Mouse (Mus musculus) MEL (cell line): ENCODE measurements around the gene Rtp4. TPM values are rescaled to one million over a fixed set of nuclear protein-coding genes. Genes with fewer than 3 reads are reported as not detected.

Source experiments
- DNase-seq: peaks from one replicate; pipeline ENCODE4 v3.0.0; 2011; ENCODE audit warnings: low read depth, low spot score
- H3K27ac ChIP-seq: 2 replicates; pipeline ENCODE4 v1.5.1; 2012; ENCODE audit warnings: low read depth, mild to moderate bottlenecking, control low read depth, low read length, moderate library complexity; ENCODE audit not compliant: control insufficient read depth
- H3K27me3 ChIP-seq, 2 experiments: fragments of 150-350 bp in 1 of 2; sonication (generic) in 1 of 2; 2 replicates each; pipeline ENCODE4 v1.6.1; 2012; ENCODE audit warnings: low read length in 2 of 2, mild to moderate bottlenecking in 2 of 2, improper control_type of control experiment in 1 of 2, moderate library complexity in 1 of 2; ENCODE audit not compliant: insufficient read depth in 2 of 2, control insufficient read depth in 1 of 2
- H3K36me3 ChIP-seq, 2 experiments: 2 replicates each; pipeline ENCODE4 v1.6.1; 2012 to 2014; ENCODE audit warnings: low read length in 2 of 2, improper control_type of control experiment in 1 of 2, inconsistent platforms in 1 of 2, mild to moderate bottlenecking in 1 of 2; ENCODE audit not compliant: insufficient read depth in 2 of 2, control insufficient read depth in 1 of 2
- H3K4me1 ChIP-seq, 2 experiments: fragments of 150-350 bp in 1 of 2; sonication (generic) in 1 of 2; 2 replicates each; pipeline ENCODE4 v1.6.1; 2012; ENCODE audit warnings: low read length in 2 of 2, improper control_type of control experiment in 1 of 2, mild to moderate bottlenecking in 1 of 2; ENCODE audit not compliant: insufficient read depth in 2 of 2, control insufficient read depth in 1 of 2
- H3K4me3 ChIP-seq, 2 experiments: fragments of 150-350 bp in 1 of 2; sonication (generic) in 1 of 2; 2 replicates each; pipeline ENCODE4 v1.5.1; 2012; ENCODE audit warnings: low read depth in 2 of 2, low read length in 2 of 2, mild to moderate bottlenecking in 2 of 2, moderate library complexity in 2 of 2, control low read depth in 1 of 2, improper control_type of control experiment in 1 of 2; ENCODE audit not compliant: control insufficient read depth in 1 of 2, insufficient read depth in 1 of 2
- H3K79me2 ChIP-seq: 2 replicates; pipeline ENCODE4 v1.6.1; 2012; ENCODE audit warnings: mild to moderate bottlenecking, low read length, moderate library complexity; ENCODE audit not compliant: control insufficient read depth, poor library complexity, insufficient read depth
- H3K9ac ChIP-seq: 2 replicates; pipeline ENCODE4 v1.6.1; 2012; ENCODE audit warnings: low read depth, mild to moderate bottlenecking, control low read depth, low read length, moderate library complexity; ENCODE audit not compliant: control insufficient read depth, poor library complexity, severe bottlenecking
- H3K9me3 ChIP-seq: fragments of 150-350 bp; sonication (generic); replicated peaks from 2 replicates; pipeline ENCODE4 v1.6.1; 2012; ENCODE audit warnings: mild to moderate bottlenecking, low read length, improper control_type of control experiment, moderate library complexity; ENCODE audit not compliant: insufficient read depth
- CHD1 ChIP-seq: IDR thresholded peaks from 2 replicates; pipeline ENCODE4 v1.6.1; 2012; ENCODE audit warnings: low read depth, mild to moderate bottlenecking, inconsistent platforms, low read length, improper control_type of control experiment
- CHD2 ChIP-seq: IDR thresholded peaks from 2 replicates; pipeline ENCODE4 v1.6.1; 2011; ENCODE audit warnings: low read length, improper control_type of control experiment
- E2F4 ChIP-seq: IDR thresholded peaks from 2 replicates; pipeline ENCODE4 v1.6.1; 2011; ENCODE audit warnings: low read depth, low read length, improper control_type of control experiment, borderline replicate concordance
- ELF1 ChIP-seq: IDR thresholded peaks from 2 replicates; pipeline ENCODE4 v1.6.1; 2014; ENCODE audit warnings: low read depth, mild to moderate bottlenecking, inconsistent platforms, low read length, improper control_type of control experiment, moderate library complexity
- EP300 ChIP-seq, 2 experiments: IDR thresholded peaks; 2 replicates each; pipeline ENCODE4 v1.6.1; 2011; ENCODE audit warnings: improper control_type of control experiment in 2 of 2, low read length in 2 of 2, low read depth in 1 of 2, mild to moderate bottlenecking in 1 of 2
- GATA1 ChIP-seq: IDR thresholded peaks from 2 replicates; pipeline ENCODE4 v1.6.1; 2011; ENCODE audit warnings: low read depth, low read length, improper control_type of control experiment
- KAT2A ChIP-seq: conservative IDR thresholded peaks from 2 replicates; pipeline ENCODE4 v1.6.1; 2012; ENCODE audit warnings: low read depth, low read length, improper control_type of control experiment, inconsistent platforms
- MAZ ChIP-seq: IDR thresholded peaks from 2 replicates; pipeline ENCODE4 v1.6.1; 2012; ENCODE audit warnings: low read depth, mild to moderate bottlenecking, inconsistent platforms, low read length, improper control_type of control experiment
- MEF2A ChIP-seq: IDR thresholded peaks from 2 replicates; pipeline ENCODE4 v1.6.1; 2014; ENCODE audit warnings: low read depth, mild to moderate bottlenecking, inconsistent platforms, low read length, improper control_type of control experiment; ENCODE audit not compliant: poor library complexity, insufficient replicate concordance, severe bottlenecking; ENCODE audit errors: extremely low read depth
- MXI1 ChIP-seq: IDR thresholded peaks from 2 replicates; pipeline ENCODE4 v1.6.1; 2011; ENCODE audit warnings: mild to moderate bottlenecking, low read depth, low read length, improper control_type of control experiment
- MYB ChIP-seq: IDR thresholded peaks from 2 replicates; pipeline ENCODE4 v1.6.1; 2011; ENCODE audit warnings: mild to moderate bottlenecking, low read depth, low read length, improper control_type of control experiment
- MYC ChIP-seq: IDR thresholded peaks from 2 replicates; pipeline ENCODE4 v1.6.1; 2011; ENCODE audit warnings: low read depth, mild to moderate bottlenecking, low read length, improper control_type of control experiment, moderate library complexity
- NELFE ChIP-seq: IDR thresholded peaks from 2 replicates; pipeline ENCODE4 v1.6.1; 2011; ENCODE audit warnings: low read depth, low read length, improper control_type of control experiment
- NRF1 ChIP-seq: IDR thresholded peaks from 2 replicates; pipeline ENCODE4 v1.6.1; 2014; ENCODE audit warnings: low read depth, mild to moderate bottlenecking, inconsistent platforms, low read length, improper control_type of control experiment, moderate library complexity; ENCODE audit not compliant: poor library complexity, insufficient read depth, severe bottlenecking
- POLR2A ChIP-seq, 2 experiments: IDR thresholded peaks; 2 replicates each; pipeline ENCODE4 v1.6.1; 2011 to 2012; ENCODE audit warnings: low read length in 2 of 2, mild to moderate bottlenecking in 2 of 2, control low read depth in 1 of 2, improper control_type of control experiment in 1 of 2, low read depth in 1 of 2, moderate library complexity in 1 of 2; ENCODE audit not compliant: control insufficient read depth in 1 of 2, insufficient read depth in 1 of 2, poor library complexity in 1 of 2
- POLR2AphosphoS2 ChIP-seq: IDR thresholded peaks from 2 replicates; pipeline ENCODE4 v1.6.1; 2011; ENCODE audit warnings: low read length, improper control_type of control experiment
- RCOR1 ChIP-seq: IDR thresholded peaks from 2 replicates; pipeline ENCODE4 v1.6.1; 2012; ENCODE audit warnings: low read depth, mild to moderate bottlenecking, inconsistent platforms, low read length, improper control_type of control experiment
- SIN3A ChIP-seq: IDR thresholded peaks from 2 replicates; pipeline ENCODE4 v1.6.1; 2012; ENCODE audit warnings: low read length, improper control_type of control experiment, inconsistent platforms
- TAL1 ChIP-seq: IDR thresholded peaks from 2 replicates; pipeline ENCODE4 v1.6.1; 2012; ENCODE audit warnings: mild to moderate bottlenecking, inconsistent platforms, low read length, moderate library complexity, mixed read lengths
- TBP ChIP-seq: IDR thresholded peaks from 2 replicates; pipeline ENCODE4 v1.8.0; 2011; ENCODE audit warnings: low read depth, low read length, improper control_type of control experiment
- UBTF ChIP-seq: IDR thresholded peaks from 2 replicates; pipeline ENCODE4 v1.6.1; 2012; ENCODE audit warnings: low read depth, mild to moderate bottlenecking, inconsistent platforms, low read length, improper control_type of control experiment, moderate library complexity, borderline replicate concordance; ENCODE audit not compliant: insufficient read depth
- USF1 ChIP-seq: IDR thresholded peaks from 2 replicates; pipeline ENCODE4 v1.6.1; 2014; ENCODE audit warnings: low read depth, mild to moderate bottlenecking, inconsistent platforms, low read length, improper control_type of control experiment, moderate library complexity
- USF2 ChIP-seq, 2 experiments: IDR thresholded peaks; 2 replicates each; pipeline ENCODE4 v1.6.1; 2011 to 2012; ENCODE audit warnings: improper control_type of control experiment in 2 of 2, low read length in 2 of 2, borderline replicate concordance in 1 of 2, inconsistent platforms in 1 of 2, low read depth in 1 of 2, mild to moderate bottlenecking in 1 of 2; ENCODE audit not compliant: insufficient read depth in 1 of 2
- ZC3H11A ChIP-seq: IDR thresholded peaks from 2 replicates; pipeline ENCODE4 v1.6.1; 2012; ENCODE audit warnings: low read depth, mild to moderate bottlenecking, inconsistent platforms, low read length, improper control_type of control experiment
- ZKSCAN1 ChIP-seq: IDR thresholded peaks from 2 replicates; pipeline ENCODE4 v1.6.1; 2012; ENCODE audit warnings: low read depth, mild to moderate bottlenecking, inconsistent platforms, low read length, improper control_type of control experiment, moderate library complexity
- ZNF384 ChIP-seq: IDR thresholded peaks from 2 replicates; pipeline ENCODE4 v1.6.1; 2012; ENCODE audit warnings: low read depth, mild to moderate bottlenecking, inconsistent platforms, low read length, improper control_type of control experiment
- polyA plus RNA-seq, 2 experiments: library from polyadenylated mRNA; stranded (reverse) in 1 of 2; unstranded in 1 of 2; fragments of >175 nt in 1 of 2; fragments of >200 nt in 1 of 2; gene quantifications; 2 replicates each; pipeline versions ENCODE4 v1.2.1 to v1.2.4; 2012; ENCODE audit warnings: low replicate concordance in 2 of 2, low read depth in 1 of 2; ENCODE audit not compliant: insufficient read length in 2 of 2, insufficient read depth in 1 of 2, missing spikeins in 1 of 2
- total RNA-seq: library from RNA; depleted of rRNA; stranded (reverse); fragments of 300-350 nt; gene quantifications from 2 replicates; pipeline ENCODE4 v1.2.3, GENCODE M21; 2012

Rtp4 gene
- total and polyA plus RNA-seq, 3 experiments, result not detected

- Histone ChIP-seq H3K9me3 (no peaks in the 10 kb centered on the region), H3K79me2 (no peaks in the 10 kb centered on the region), H3K9ac (no peak overlapping the region), H3K36me3 (no peaks in the 10 kb centered on the region), H3K4me3 (no peak overlapping the region), H3K27ac (no peak overlapping the region), H3K27me3 (no peaks in the 10 kb centered on the region), H3K4me1 (no peaks in the 10 kb centered on the region)
- no peak for DNase-seq
- TF ChIP-seq ZC3H11A (no peak), CHD2 (no peak), POLR2A (IDR thresholded peaks at IDR 0.05; ENCODE audit: control insufficient read depth in 1 of 2, insufficient read depth in 1 of 2, low read depth in 1 of 2, low read length in 2 of 2, poor library complexity in 1 of 2) (no peak), MYB (no peak), SIN3A (no peak), MXI1 (no peak), ZKSCAN1 (no peak), E2F4 (no peak), UBTF (no peak), NRF1 (no peak), KAT2A (no peak), TBP (no peak), USF2 (IDR thresholded peaks at IDR 0.05; ENCODE audit: borderline replicate concordance in 1 of 2, insufficient read depth in 1 of 2, low read depth in 1 of 2, low read length in 2 of 2) (no peak), MAZ (no peak), POLR2AphosphoS2 (no peak), GATA1 (no peak), CHD1 (no peak), EP300 (IDR thresholded peaks at IDR 0.05; ENCODE audit: low read depth in 1 of 2, low read length in 2 of 2) (no peak), NELFE (no peak)
These were observed 48.4 kb downstream of the Rtp4 start for GRCm38 (mm10) chr16:23568369-23568958.

- Histone ChIP-seq H3K27ac (no peak overlapping the region), H3K4me3 (no peak overlapping the region), H3K36me3 (no peaks in the 10 kb centered on the region), H3K79me2 (no peaks in the 10 kb centered on the region), H3K9ac (no peak overlapping the region), H3K27me3 (no peaks in the 10 kb centered on the region), H3K4me1 (no peaks in the 10 kb centered on the region), H3K9me3 (no peaks in the 10 kb centered on the region)
- TF ChIP-seq KAT2A (no peak), SIN3A (no peak), NELFE (no peak), CHD2 (no peak), USF2 (IDR thresholded peaks at IDR 0.05; ENCODE audit: borderline replicate concordance in 1 of 2, insufficient read depth in 1 of 2, low read depth in 1 of 2, low read length in 2 of 2) (no peak), EP300 (IDR thresholded peaks at IDR 0.05; ENCODE audit: low read depth in 1 of 2, low read length in 2 of 2) (no peak), TAL1 (no peak), ZNF384 (no peak), MEF2A (no peak), NRF1 (no peak), RCOR1 (no peak), ELF1 (no peak), MXI1 (no peak), MYC (no peak), USF1 (no peak)
- no peak for DNase-seq
These were observed 54.5 kb downstream of the Rtp4 start for GRCm38 (mm10) chr16:23574561-23574960.
